ENCODE assay signal across 8 mouse cellular contexts in the genomic region with DNA sequence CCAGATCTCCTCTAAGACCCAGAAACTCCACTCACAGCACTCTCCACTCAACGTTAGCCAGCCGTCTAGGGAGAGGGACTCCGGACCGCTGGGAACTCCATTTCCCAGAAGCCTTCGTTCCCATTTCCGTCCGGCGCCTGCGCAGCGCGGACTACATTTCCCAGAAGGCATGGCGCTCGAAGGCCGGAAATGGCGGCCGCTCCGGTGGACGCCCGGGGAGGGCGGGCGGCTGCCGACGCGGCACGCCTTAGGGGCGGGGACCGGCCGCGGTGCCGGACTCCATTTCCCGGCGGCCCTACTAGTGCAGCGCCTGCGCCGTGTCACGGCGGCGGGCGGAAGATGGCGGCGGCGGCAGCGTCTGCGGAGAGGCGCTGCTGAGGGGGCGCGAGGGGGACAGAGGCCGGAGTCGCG. TPM values are rescaled to one million over a fixed set of nuclear protein-coding genes. Genes with fewer than 3 reads are reported as not detected.
DNase-seq lines count a peak whose midpoint lies in the region; ATAC-seq lines count a peak whose summit lies in the region.

A gene (plus strand): TSS at position 282 of the 411 bp plus-strand sequence.

- intact Hi-C loops in left cerebral cortex, postnatal 14 days (cut with DNase I) = no loop called here

- H3K9me3 ChIP-seq in intestine, embryonic 14.5 days (ENCODE audit: control insufficient read depth, low read length) = no peaks in the 10 kb centered on the region

- peaks cover 34% of the 10 kb centered on the region for H3K27me3 ChIP-seq in intestine, embryonic 14.5 days (replicated peaks; ENCODE audit: control insufficient read depth, insufficient read depth, low read length)

- H3K27ac ChIP-seq in intestine, embryonic 14.5 days (ENCODE audit: low read depth) = 0 out of 2 replicates have a peak within 1 kb of the TSS, but pooled peaks have one; percentile 9

- peak within 1 kb of the TSS; percentile 89 for H3K9ac ChIP-seq in intestine, embryonic 14.5 days (ENCODE audit: low read length)

- peak; percentile 98 for DNase-seq in adrenal gland, adult (ENCODE audit: inconsistent age in 2 of 2, low spot score in 1 of 2)
- DNase-seq in embryo, embryonic 10.5 days (ENCODE audit: low spot score) = peak; percentile 97
- peak; percentile 97 for DNase-seq in gastrocnemius, postnatal 25 days
- peak; percentile 89 for DNase-seq in intestine, embryonic 14.5 days (ENCODE audit: low spot score)
- peak; percentile 96 for DNase-seq in left cerebral cortex, postnatal 14 days (ENCODE audit: low spot score in 2 of 2)
- DNase-seq in mesoderm, embryonic 11.5 days (ENCODE audit: low read depth, low spot score) = peak; percentile 98
- peak; percentile 91 to 94 for DNase-seq in right cerebral cortex, postnatal 36 days (ENCODE audit: low spot score in 2 of 2)
- DNase-seq in yolk sac, embryonic 10.5 days (ENCODE audit: low spot score) = peak; percentile 95

- under 1% methylated on average over 50 of the region's 50 CpGs for WGBS in intestine, embryonic 14.5 days

- H3K4me1 ChIP-seq in intestine, embryonic 14.5 days (replicated peaks; ENCODE audit: control insufficient read depth, insufficient read depth, low read length) = peaks cover 11% of the 10 kb centered on the region; the same call in 1 of the 2 replicates

- peak; percentile 91 for ATAC-seq in intestine, embryonic 14.5 days (replicated peaks; ENCODE audit: low FRiP score, low TSS enrichment, low read depth)

- H3K36me3 ChIP-seq in intestine, embryonic 14.5 days (ENCODE audit: control insufficient read depth, insufficient read depth, low read length) = peaks cover 9% of the 10 kb centered on the region

- H3K4me3 ChIP-seq in intestine, embryonic 14.5 days (ENCODE audit: low read depth, low read length) = peak within 1 kb of the TSS; percentile 91

- H3K4me2 ChIP-seq in intestine, embryonic 14.5 days (ENCODE audit: low read length) = peak within 1 kb of the TSS; percentile 67

RNA-seq across cellular contexts. Expression of the gene that starts here (rescaled TPM):
- total RNA-seq in gastrocnemius, postnatal 25 days (2021) = 10 to 100 TPM; 56.6 to 59.4 TPM
- 23.9 and 26.1 TPM in 2 replicates for polyA plus RNA-seq in intestine, embryonic 14.5 days (2014; fragmentation: Nextera tagmentation; extraction: Ambion mirVana)
- 100 to 1,000 TPM; 106 to 109 TPM for total RNA-seq in left cerebral cortex, postnatal 14 days (2021)

Comparison
In these comparisons a context has a peak if more than half of its experiments do, and no peak if none do; other contexts are left out.
1. Peak in every context shown above with its lines: DNase-seq, ATAC-seq, H3K4me3 ChIP-seq and H3K27ac ChIP-seq.